Mouse (Mus musculus) ovary, postnatal 36 days (tissue): Measurements from ENCODE around the gene Wdr86.

ENCODE experiments used
- DNase-seq: peaks from one replicate; pipeline ENCODE4 v3.0.0; 2022; ENCODE audit warnings: low spot score, mixed read lengths

Gene Wdr86

DNA sequence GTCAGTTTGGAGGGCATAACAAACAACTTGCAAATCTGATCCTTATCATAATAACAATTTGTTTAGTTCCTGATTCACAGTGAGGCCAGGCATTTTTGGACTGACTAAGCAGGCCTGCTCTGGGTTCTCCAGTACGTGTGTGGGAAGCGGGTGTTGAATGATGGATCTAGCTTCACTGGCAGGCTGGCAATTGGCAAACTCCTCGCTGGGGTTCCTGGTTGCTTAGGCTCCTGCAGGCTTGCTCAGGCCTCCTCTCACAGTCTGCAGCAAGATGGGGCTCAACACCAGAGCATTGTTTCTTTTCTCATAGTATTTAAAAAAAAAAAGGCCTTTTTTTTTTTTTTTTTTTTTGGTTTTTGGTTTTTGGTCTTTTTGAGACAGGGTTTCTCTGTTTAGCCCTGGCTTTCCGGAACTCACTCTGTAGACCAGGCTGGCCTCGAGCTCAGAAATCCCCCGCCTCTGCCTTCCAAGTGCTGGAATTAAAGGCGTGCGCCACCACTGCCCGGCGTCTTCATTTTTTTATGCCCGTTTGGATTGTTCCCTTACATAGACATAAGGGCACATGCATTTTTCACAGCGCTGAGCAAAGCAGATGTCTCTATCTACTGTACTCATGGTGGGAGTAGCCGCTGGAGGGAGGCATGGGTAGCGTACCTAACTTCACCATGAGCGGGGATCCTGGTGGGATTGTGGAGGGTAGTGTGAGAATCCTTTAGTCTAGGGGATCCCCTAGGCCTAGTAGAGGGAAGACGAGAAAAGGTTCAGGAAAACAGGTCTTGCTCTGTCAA, 45.8 kb downstream of the Wdr86 start:
- peak; percentile 38 for DNase-seq

DNA sequence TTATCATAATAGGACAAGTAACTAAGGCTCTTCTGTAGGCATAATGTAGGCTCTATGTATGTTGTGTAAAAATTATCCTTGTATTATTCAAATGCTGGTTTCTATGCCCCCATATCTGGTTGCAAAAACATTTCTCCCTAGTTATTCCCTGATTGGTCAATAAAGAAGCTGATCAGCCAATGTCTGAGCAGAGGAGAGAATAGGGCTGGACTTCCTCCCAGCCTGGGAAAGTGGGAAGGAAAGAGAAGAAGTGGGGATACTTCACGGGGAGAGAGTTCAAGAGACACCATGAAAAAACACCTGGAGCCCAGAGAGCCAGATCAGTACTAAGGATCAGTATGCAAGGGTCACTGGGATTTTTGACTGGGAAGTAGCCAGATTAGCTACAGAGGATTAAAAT, 49.1 kb downstream of the Wdr86 start:
- DNase-seq, result no peak

DNA sequence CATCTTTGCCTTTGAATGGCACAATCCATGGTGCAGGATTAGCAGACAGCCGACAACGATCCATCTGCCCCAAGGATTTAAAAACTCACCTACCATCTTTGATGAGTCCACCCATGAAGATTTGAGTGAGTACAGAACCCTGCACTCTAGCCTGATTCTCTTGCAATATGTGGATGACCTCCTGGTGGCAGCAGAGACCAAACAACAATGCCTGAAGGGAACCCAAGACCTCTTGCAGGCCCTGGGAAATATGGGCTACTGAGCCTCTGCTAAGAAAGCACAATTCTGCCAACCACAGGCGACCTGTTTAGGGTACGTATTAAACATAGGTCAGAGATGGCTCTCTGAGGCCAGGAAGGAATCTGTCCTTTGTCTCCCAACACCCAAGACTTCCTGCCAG, 56.3 kb downstream of the Wdr86 start:
- DNase-seq, result peak; percentile 76
